Mouse (Mus musculus) embryonic stem cell, embryonic (primary cell): ENCODE results near the gene Rab29.

ENCODE experiments used
- CTCF ChIA-PET, 4 experiments: fragments of 300-600 bp in 2 of 4; fragments of 350-600 bp in 2 of 4; sonication (Branson Sonifier 250); formaldehyde crosslinking; loops; one replicate each; lab custom pipeline; 2022; ENCODE audit warnings: inconsistent platforms in 2 of 4; lab: Charles Lee
- POLR2A ChIA-PET, 4 experiments: fragments of 300-600 bp in 2 of 4; fragments of 350-600 bp in 2 of 4; sonication (Branson Sonifier 250); formaldehyde crosslinking; loops; one replicate each; lab custom pipeline; 2022; ENCODE audit warnings: antibody characterized with exemption in 4 of 4, inconsistent platforms in 1 of 4; lab: Charles Lee

Rab29 gene

DNA sequence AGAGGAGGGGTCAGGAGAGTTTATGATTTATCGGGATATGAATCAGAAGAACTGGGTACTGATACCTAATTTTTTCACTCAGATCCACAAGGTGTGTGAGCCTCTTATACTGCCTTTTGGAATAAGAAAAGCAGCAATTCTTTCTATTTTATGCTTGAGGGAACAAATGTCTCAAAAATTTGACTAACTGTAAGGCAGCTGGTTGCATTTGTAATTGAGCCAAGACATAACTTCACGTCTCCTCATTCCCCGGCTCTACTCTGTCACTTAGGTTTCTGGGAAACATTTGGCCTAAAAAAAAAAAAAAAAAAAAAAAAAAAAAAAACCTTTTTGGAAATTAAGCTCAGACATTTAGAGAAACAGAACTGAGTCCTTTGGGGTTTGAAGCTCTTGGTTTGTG, 19.6 kb downstream of the Rab29 start:
- CTCF ChIA-PET, result interaction anchor here in 3 of 4 experiments (0.6 to 1.9 kb wide), 5 partner anchors 95 to 174 kb away, joined by 3 to 5 read pairs (median 4); no protein-coding TSS in a partner anchor
- POLR2A ChIA-PET, result interaction anchor here (0.6 to 11.7 kb wide), 20 partner anchors 10 to 584 kb away, joined by 3 to 169 read pairs (median 4); partner anchors contain the start of genes Nucks1 (in 3 of the 4), Fam72a (in 1 of the 4), Rab29 (in 1 of the 4) and Srgap2 (in 1 of the 4)

- ChIA-PET CTCF (interaction anchor here (0.6 to 1.5 kb wide), 13 partner anchors 10 to 277 kb away, joined by 3 to 11 read pairs (median 5); partner anchors contain the start of gene Nucks1 (in 1 of the 4)), POLR2A (interaction anchor here (0.5 to 11.7 kb wide), 40 partner anchors 9 to 751 kb away, joined by 3 to 169 read pairs (median 3); partner anchors contain the start of genes Nucks1 (in 3 of the 4), Rab29 (in 2 of the 4), Fam72a (in 1 of the 4) and Pm20d1 (in 1 of the 4))
Observed at GRCm38 (mm10) chr1:131890043-131890658, 23.1 kb downstream of the Rab29 start.

- POLR2A ChIA-PET, result interaction anchor here in 3 of 4 experiments (0.6 to 11.7 kb wide), 25 partner anchors 8 to 364 kb away, joined by 3 to 169 read pairs (median 5); partner anchors contain the start of genes Nucks1 (in 3 of the 3), Avpr1b (in 1 of the 3), Fam72a (in 1 of the 3) and Slc41a1 (in 1 of the 3)
- CTCF ChIA-PET, result interaction anchor here in 3 of 4 experiments (0.5 to 2.6 kb wide), 7 partner anchors 8 to 342 kb away, joined by 3 to 15 read pairs (median 5); no protein-coding TSS in a partner anchor
Observed at GRCm38 (mm10) chr1:131891436-131891835, 24.4 kb downstream of the Rab29 start.

DNA sequence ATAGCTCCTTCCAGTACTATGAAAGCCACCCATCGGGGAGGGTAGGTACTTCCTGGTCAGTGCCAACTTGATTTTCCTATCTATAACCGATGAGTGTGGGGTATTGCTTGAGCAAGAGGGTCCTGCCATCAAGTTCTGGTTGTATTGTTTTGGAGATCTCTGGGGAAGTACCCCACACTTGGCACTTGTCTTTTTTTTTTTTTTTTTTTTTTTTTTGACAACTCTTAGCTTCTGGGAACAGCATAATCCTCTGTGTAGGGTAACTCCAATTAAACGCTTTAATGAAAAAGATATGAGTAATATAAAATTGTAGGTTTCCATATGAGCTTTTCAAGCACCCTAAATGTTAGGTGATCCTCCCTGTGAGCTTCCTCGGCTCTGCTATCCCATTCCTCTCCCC, 35.7 kb downstream of the Rab29 start:
- CTCF ChIA-PET, result interaction anchor here (0.5 to 1.2 kb wide), 9 partner anchors 13 to 116 kb away, joined by 3 to 17 read pairs (median 4); no protein-coding TSS in a partner anchor
- POLR2A ChIA-PET, result interaction anchor here (0.6 to 10.8 kb wide), 15 partner anchors 9 to 578 kb away, joined by 3 to 169 read pairs (median 4); partner anchors contain the start of genes Fam72a (in 1 of the 4) and Srgap2 (in 1 of the 4)

DNA sequence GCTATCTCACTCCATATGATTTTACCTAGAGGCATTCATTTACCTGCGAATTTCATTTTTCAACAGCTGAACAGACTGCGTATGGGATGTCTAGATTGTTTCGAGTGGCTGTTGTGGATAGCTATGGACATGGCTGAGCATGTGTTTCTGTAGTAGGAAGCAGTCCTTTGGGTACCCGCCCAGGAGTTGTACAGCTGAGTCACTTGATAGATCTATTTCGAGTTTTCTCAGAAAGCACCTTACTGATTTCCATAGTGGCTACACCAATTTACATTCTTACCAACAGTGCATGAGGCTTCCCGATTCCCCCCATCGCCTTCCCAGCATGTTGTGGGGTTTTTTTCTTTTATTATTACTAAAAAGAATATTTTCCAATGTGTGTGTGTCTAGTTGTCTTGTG, 36.2 kb downstream of the Rab29 start:
- CTCF ChIA-PET, result interaction anchor here in 3 of 4 experiments (0.5 to 1.2 kb wide), 5 partner anchors 14 to 127 kb away, joined by 3 to 4 read pairs (median 4); no protein-coding TSS in a partner anchor

DNA sequence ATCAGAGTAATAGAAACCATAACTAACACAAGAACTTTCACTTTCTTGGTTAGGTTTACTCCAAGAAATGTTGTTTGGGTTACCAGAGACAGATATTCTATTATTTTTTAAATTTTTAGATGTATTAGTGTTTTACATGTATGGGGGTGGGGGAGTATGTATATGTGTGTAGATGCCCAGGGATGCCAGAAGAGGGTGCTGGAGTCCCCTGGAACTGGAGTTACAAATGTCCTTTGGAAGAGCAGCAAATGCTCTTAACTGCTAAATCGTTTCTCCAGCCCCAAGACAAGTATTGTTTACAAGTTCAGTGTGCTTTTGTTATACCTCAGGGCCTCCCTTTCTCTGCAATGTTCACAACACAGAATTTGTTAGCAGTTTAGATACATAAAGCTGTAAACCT, 38.5 kb downstream of the Rab29 start:
- CTCF ChIA-PET, result interaction anchor here in 3 of 4 experiments (0.7 to 2.2 kb wide), 8 partner anchors 9 to 204 kb away, joined by 3 to 10 read pairs (median 4); no protein-coding TSS in a partner anchor

More for the DNA sequence above, 36.2 kb downstream of the Rab29 start:
- POLR2A ChIA-PET, result interaction anchor here in 3 of 4 experiments (0.6 to 10.8 kb wide), 12 partner anchors 8 to 577 kb away, joined by 3 to 169 read pairs (median 4); partner anchors contain the start of genes Fam72a (in 1 of the 3) and Srgap2 (in 1 of the 3)

GRCm38 (mm10) chr1:131908456-131908855, 41.4 kb downstream of the Rab29 start:
- CTCF ChIA-PET, result interaction anchor here in 1 of 4 experiments (1.3 kb wide), 1 partner anchor 84 kb away, joined by 3 read pairs; no protein-coding TSS in a partner anchor
- POLR2A ChIA-PET, result interaction anchor here in 1 of 4 experiments (0.9 to 10.8 kb wide), 5 partner anchors 8 to 381 kb away, joined by 3 to 169 read pairs (median 4); partner anchors contain the start of genes Fam72a and Srgap2

More for the DNA sequence above, 38.5 kb downstream of the Rab29 start:
- POLR2A ChIA-PET, result interaction anchor here in 2 of 4 experiments (0.7 to 10.8 kb wide), 6 partner anchors 16 to 78 kb away, joined by 3 to 169 read pairs (median 3); partner anchors contain the start of gene Slc41a1 (in 1 of the 2)

DNA sequence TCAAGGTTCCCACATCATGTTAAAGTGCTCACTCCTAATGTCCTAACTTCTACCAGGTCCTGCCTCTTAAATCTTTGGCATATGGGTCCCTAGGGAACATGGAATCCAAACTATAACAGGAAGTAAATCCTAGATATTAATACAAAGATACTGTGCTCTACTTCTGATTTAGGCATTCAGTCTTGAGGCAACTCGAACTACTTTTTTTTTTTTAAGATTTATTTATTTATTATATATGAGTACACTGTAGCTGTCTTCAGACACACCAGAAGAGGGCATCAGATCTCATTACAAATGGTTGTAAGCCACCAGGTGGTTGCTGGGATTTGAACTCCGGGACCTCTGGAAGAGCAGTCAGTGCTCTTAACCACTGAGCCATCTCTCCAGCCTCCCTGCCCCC, 42.2 kb downstream of the Rab29 start:
- POLR2A ChIA-PET, result interaction anchor here (0.6 to 6.5 kb wide), 37 partner anchors 9 to 1274 kb away, joined by 3 to 69 read pairs (median 6); partner anchors contain the start of genes Slc45a3 (in 2 of the 4), Elk4 (in 1 of the 4), Fam72a (in 1 of the 4) and Slc41a1 (in 1 of the 4)
- CTCF ChIA-PET, result interaction anchor here in 2 of 4 experiments (1.1 to 1.4 kb wide), 2 partner anchors 26 to 42 kb away, joined by 5 read pairs; partner anchors contain the start of gene Rab29 (in 1 of the 2)

- ChIA-PET POLR2A (interaction anchor here (0.6 to 6.5 kb wide), 48 partner anchors 9 to 1754 kb away, joined by 3 to 69 read pairs (median 5); partner anchors contain the start of genes Slc45a3 (in 2 of the 4), Elk4 (in 1 of the 4), Fam72a (in 1 of the 4) and Slc41a1 (in 1 of the 4)), CTCF (interaction anchor here in 2 of 4 experiments (0.6 to 1.4 kb wide), 7 partner anchors 8 to 72 kb away, joined by 3 to 5 read pairs (median 5); partner anchors contain the start of gene Rab29 (in 1 of the 2))
Observed at GRCm38 (mm10) chr1:131910001-131910648, 43.1 kb downstream of the Rab29 start, which contains the start of gene Nucks1. Gene Nucks1 (plus strand): TSS chr1:131910534.

GRCm38 (mm10) chr1:131910674-131911558, 43.9 kb downstream of the Rab29 start:
- POLR2A ChIA-PET, result interaction anchor here (0.6 to 6.5 kb wide), 47 partner anchors 8 to 1753 kb away, joined by 3 to 91 read pairs (median 5); partner anchors contain the start of genes Fam72a (in 2 of the 4), Srgap2 (in 2 of the 4), Elk4 (in 1 of the 4) and Slc41a1 (in 1 of the 4)
- CTCF ChIA-PET, result interaction anchor here in 1 of 4 experiments (1.0 kb wide), 2 partner anchors 9 to 71 kb away, joined by 3 to 5 read pairs; no protein-coding TSS in a partner anchor

DNA sequence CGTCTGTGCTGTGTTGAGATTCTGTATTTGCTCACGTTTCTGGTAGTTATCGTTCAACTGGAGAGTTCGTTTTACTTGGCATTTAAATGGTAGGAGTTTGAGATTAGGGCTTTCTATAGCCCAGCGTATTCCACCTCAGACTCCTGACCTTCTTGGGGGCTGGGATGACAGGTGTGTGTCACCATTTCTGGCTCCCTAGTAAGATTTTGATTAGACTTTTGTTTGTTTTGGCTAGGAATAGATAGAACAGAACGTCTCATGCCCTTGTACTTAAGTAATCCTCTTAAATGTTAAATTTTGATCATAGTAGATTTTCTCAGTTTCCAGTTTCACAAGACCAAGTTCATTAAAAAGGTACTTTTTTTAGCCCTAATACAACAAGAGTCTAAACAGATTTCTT, 50.6 kb downstream of the Rab29 start:
- ChIA-PET POLR2A (interaction anchor here in 2 of 4 experiments (1.0 to 1.7 kb wide), 4 partner anchors 9 to 27 kb away, joined by 3 to 20 read pairs (median 4); no protein-coding TSS in a partner anchor), CTCF (no interaction called here)

DNA sequence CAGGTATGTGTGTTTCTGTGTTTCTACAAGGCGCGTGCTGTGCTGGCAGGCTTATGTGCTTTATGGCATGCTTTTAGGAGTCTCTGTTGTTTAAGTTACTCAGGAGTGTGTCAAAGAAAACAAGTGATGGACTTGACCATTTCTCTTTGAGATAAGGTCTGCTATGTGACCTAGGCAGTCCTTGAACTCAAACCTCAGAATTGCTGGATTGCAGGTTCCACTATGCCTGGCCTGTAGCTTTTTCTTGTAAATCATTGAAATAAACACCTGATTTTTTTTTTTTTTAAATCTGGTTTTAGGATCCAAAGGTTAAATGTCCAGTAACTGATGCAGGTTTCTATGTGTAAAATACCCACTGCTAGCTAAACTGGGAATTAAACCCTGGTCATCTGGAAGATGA, 52.0 kb downstream of the Rab29 start:
- ChIA-PET CTCF (no interaction called here), POLR2A (interaction anchor here in 3 of 4 experiments (0.6 to 3.5 kb wide), 6 partner anchors 9 to 148 kb away, joined by 3 to 23 read pairs (median 5); partner anchors contain the start of gene Nucks1 (in 1 of the 3))

GRCm38 (mm10) chr1:131922100-131922499, 55.1 kb downstream of the Rab29 start:
- CTCF ChIA-PET, result interaction anchor here in 2 of 4 experiments (0.5 to 1.0 kb wide), 5 partner anchors 8 to 235 kb away, joined by 3 to 5 read pairs (median 3); no protein-coding TSS in a partner anchor
- POLR2A ChIA-PET, result interaction anchor here in 2 of 4 experiments (0.7 to 1.4 kb wide), 10 partner anchors 8 to 36 kb away, joined by 3 to 10 read pairs (median 5); no protein-coding TSS in a partner anchor
